Mouse (Mus musculus) lung, postnatal 0 days (tissue): ENCODE measurements around the gene Nuak1. TPM values are rescaled to one million over a fixed set of nuclear protein-coding genes. Genes with fewer than 3 reads are reported as not detected.

Experiments used
- ATAC-seq: fragments of 200-750 bp; cut with Nextera tagmentation; 2 replicates; pipeline ENCODE4 v1.8.0; 2017; ENCODE audit warnings: moderate library complexity
- DNase-seq: peaks from one replicate; pipeline ENCODE4 v3.0.0-alpha.2; 2016; ENCODE audit warnings: low spot score
- H3K27ac ChIP-seq: fragments of 300-500 bp; sonication (generic); 2 replicates; pipeline ENCODE4 v1.5.1; 2014; ENCODE audit warnings: antibody characterized with exemption, mild to moderate bottlenecking, low read length, mixed read lengths
- H3K27me3 ChIP-seq: fragments of 300-500 bp; sonication (generic); replicated peaks from 2 replicates; pipeline ENCODE4 v1.6.1; 2014; ENCODE audit warnings: low read length, mixed read lengths; ENCODE audit not compliant: insufficient read depth
- H3K36me3 ChIP-seq: fragments of 300-500 bp; sonication (generic); 2 replicates; pipeline ENCODE4 v1.6.1; 2014; ENCODE audit warnings: low read length, mixed read lengths; ENCODE audit not compliant: insufficient read depth
- H3K4me1 ChIP-seq: fragments of 300-500 bp; sonication (generic); 2 replicates; pipeline ENCODE4 v1.6.1; 2014; ENCODE audit warnings: antibody characterized with exemption, low read depth, low read length, mixed read lengths; ENCODE audit not compliant: insufficient read depth
- H3K4me2 ChIP-seq: fragments of 300-500 bp; sonication (generic); replicated peaks from 2 replicates; pipeline ENCODE4 v1.6.1; 2014; ENCODE audit warnings: low read depth, mild to moderate bottlenecking, low read length, moderate library complexity, mixed read lengths
- H3K4me3 ChIP-seq: fragments of 300-500 bp; sonication (generic); 2 replicates; pipeline ENCODE4 v1.5.1; 2014; ENCODE audit warnings: low read depth, low read length
- H3K9ac ChIP-seq: fragments of 300-500 bp; sonication (generic); replicated peaks from 2 replicates; pipeline ENCODE4 v1.6.1; 2014; ENCODE audit warnings: low read depth, mild to moderate bottlenecking
- H3K9me3 ChIP-seq: fragments of 300-500 bp; sonication (generic); 2 replicates; pipeline ENCODE4 v1.6.1; 2016; ENCODE audit warnings: low read length, mixed read lengths
- CTCF ChIP-seq: IDR thresholded peaks from 2 replicates; pipeline ENCODE4 v1.5.1; 2016; ENCODE audit warnings: antibody characterized with exemption, mild to moderate bottlenecking
- EP300 ChIP-seq: IDR thresholded peaks from 2 replicates; pipeline ENCODE4 v1.6.1; 2016; ENCODE audit warnings: antibody characterized with exemption, mild to moderate bottlenecking, control low read depth
- WGBS: fragments of 180-500 bp; shearing (Covaris S2); extraction: QIAGEN DNeasy Blood & Tissue Kit; methylation state at CpG from one replicate; pipeline ENCODE4 v1.1.7; 2014; 5-methylcytosine and 5-hydroxymethylcytosine counted together
- polyA plus RNA-seq: library from polyadenylated mRNA; unstranded; fragments of >200 nt; fragmentation: Nextera tagmentation; extraction: Ambion mirVana; gene quantifications from 2 replicates; pipeline ENCODE4 v1.2.1, GENCODE M21; 2015

The Nuak1 gene
- polyA plus RNA-seq, 1 experiment from 2014 or later, result 2.2 TPM

DNA sequence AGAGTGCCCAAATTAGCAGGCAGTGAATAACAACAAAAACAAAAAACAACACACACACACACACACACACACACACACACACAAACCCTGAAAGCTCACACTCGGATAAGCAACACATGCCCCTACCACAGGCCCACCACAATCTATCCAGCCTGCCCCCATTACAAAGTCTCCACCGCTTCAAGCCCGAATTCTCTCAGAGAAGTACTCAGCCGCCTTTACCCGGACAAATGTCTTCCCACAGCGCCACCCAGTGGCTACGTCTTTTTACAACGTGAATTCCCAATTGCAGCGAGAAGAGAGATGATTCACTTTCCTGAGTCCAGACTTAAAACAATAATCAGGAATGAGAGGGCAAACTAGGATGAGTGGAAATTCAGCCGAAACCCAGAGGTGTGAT is 10.3 kb upstream of the Nuak1 start:
- no peaks in the 10 kb centered on the region for H3K9me3 ChIP-seq
- ATAC-seq (peak; percentile 65; the same call in 1 of the 2 replicates), DNase-seq (peak; percentile 89)
- H3K27ac ChIP-seq, result no peak overlapping the region
- no peaks in the 10 kb centered on the region for H3K4me1 ChIP-seq
- H3K9ac ChIP-seq, result no peak overlapping the region
- 3% methylated on average over 10 of the region's 10 CpGs for WGBS
- no peak overlapping the region for H3K4me3 ChIP-seq
- no peak overlapping the region for H3K4me2 ChIP-seq
- H3K27me3 ChIP-seq, result no peaks in the 10 kb centered on the region
- H3K36me3 ChIP-seq, result no peaks in the 10 kb centered on the region
- TF ChIP-seq EP300 (no peak), CTCF (peak; percentile 91)

- TF ChIP-seq EP300 (no peak), CTCF (no peak)
- Histone ChIP-seq H3K27me3 (no peaks in the 10 kb centered on the region), H3K9ac (no peak overlapping the region), H3K9me3 (no peaks in the 10 kb centered on the region), H3K27ac (no peak overlapping the region), H3K36me3 (no peaks in the 10 kb centered on the region), H3K4me1 (no peaks in the 10 kb centered on the region), H3K4me3 (no peak overlapping the region), H3K4me2 (no peak overlapping the region)
- ATAC-seq (no peak), DNase-seq (no peak)
- WGBS, result 85% methylated on average over 8 of the region's 8 CpGs
Measured at GRCm38 (mm10) chr10:84449733-84450132, 9.3 kb upstream of the Nuak1 start.

GRCm38 (mm10) chr10:84447411-84447821 is 7.0 kb upstream of the Nuak1 start:
- Histone ChIP-seq H3K4me3 (no peak overlapping the region), H3K9ac (no peak overlapping the region), H3K27me3 (no peaks in the 10 kb centered on the region), H3K4me1 (no peaks in the 10 kb centered on the region), H3K36me3 (no peaks in the 10 kb centered on the region), H3K27ac (no peak overlapping the region), H3K9me3 (no peaks in the 10 kb centered on the region), H3K4me2 (no peak overlapping the region)
- ATAC-seq (no peak), DNase-seq (no peak)
- WGBS, result 55% methylated on average over 8 of the region's 8 CpGs
- TF ChIP-seq CTCF, result no peak
- no peak for TF ChIP-seq EP300

DNA sequence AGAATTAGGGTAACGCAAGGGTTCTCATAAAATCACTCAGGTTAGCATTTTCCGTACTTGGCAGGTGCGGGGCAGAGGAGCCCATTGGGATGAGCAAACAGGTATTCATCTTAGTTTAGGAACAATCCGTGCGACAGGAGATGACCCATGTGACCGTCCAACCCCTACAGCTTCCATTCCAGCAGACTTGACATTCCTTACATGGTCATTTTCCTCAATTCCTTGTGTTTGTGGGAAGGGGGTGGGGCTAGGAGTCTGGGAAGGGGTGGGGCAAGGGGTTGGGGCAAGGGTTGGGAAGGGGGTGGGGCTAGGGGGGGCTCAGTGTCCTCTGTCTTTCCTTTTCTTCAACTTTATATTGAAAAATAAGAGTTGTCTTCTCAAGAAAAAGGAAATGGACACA is 6.3 kb upstream of the Nuak1 start:
- Histone ChIP-seq H3K9ac (no peak overlapping the region), H3K36me3 (no peaks in the 10 kb centered on the region), H3K9me3 (no peaks in the 10 kb centered on the region), H3K4me1 (peaks cover 6% of the 10 kb centered on the region; the same call in 1 of the 2 replicates), H3K4me2 (no peak overlapping the region), H3K27me3 (no peaks in the 10 kb centered on the region), H3K27ac (no peak overlapping the region), H3K4me3 (no peak overlapping the region)
- WGBS, result 74% methylated on average over 6 of the region's 6 CpGs
- DNase-seq (no peak), ATAC-seq (no peak)
- TF ChIP-seq CTCF (no peak), EP300 (no peak)

- TF ChIP-seq CTCF (peak; percentile 35), EP300 (no peak)
- Histone ChIP-seq H3K9me3 (no peaks in the 10 kb centered on the region), H3K4me3 (no peak overlapping the region), H3K4me1 (peaks cover 10% of the 10 kb centered on the region; the same call in 1 of the 2 replicates), H3K27me3 (no peaks in the 10 kb centered on the region), H3K36me3 (no peaks in the 10 kb centered on the region), H3K27ac (no peak overlapping the region), H3K4me2 (no peak overlapping the region), H3K9ac (no peak overlapping the region)
- DNase-seq, result no peak
- no peak for ATAC-seq
- 69% methylated on average over 9 of the region's 9 CpGs for WGBS
Measured at GRCm38 (mm10) chr10:84444396-84444795, 4.0 kb upstream of the Nuak1 start.

DNA sequence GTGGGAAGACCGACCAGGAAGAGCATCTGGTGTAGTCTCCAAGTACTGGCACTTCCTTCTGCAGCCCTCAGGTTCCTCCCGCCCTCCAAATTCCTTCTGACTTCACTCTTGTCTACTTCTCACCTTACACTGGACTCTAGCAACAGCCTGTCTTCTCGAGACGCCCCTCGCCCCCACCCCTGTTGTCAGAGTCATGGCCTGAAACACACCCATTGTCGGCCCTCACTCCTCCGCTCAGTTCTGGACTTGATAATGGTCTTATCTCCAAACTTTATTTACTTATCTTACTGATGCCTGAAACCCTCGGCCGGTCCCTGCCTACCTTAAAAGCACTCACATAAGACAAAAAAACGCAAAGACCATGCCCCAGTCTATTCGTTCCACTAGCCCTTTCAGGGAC is 1.4 kb upstream of the Nuak1 start:
- 21% methylated on average over 11 of the region's 11 CpGs for WGBS
- H3K4me2 ChIP-seq, result peak overlapping the region; percentile 94
- TF ChIP-seq CTCF, result no peak
- no peak for TF ChIP-seq EP300
- 0 out of 2 replicates have a peak overlapping the region, but pooled peaks have one; percentile 71 for H3K4me3 ChIP-seq
- peaks cover 17% of the 10 kb centered on the region; the same call in 1 of the 2 replicates for H3K4me1 ChIP-seq
- H3K9me3 ChIP-seq, result no peaks in the 10 kb centered on the region
- H3K36me3 ChIP-seq, result no peaks in the 10 kb centered on the region
- peak overlapping the region; percentile 98; the same call in 1 of the 2 replicates for H3K27ac ChIP-seq
- no peak for DNase-seq
- ATAC-seq, result no peak
- H3K9ac ChIP-seq, result no peak overlapping the region
- H3K27me3 ChIP-seq, result no peaks in the 10 kb centered on the region

- no peaks in the 10 kb centered on the region for H3K36me3 ChIP-seq
- H3K9me3 ChIP-seq, result no peaks in the 10 kb centered on the region
- H3K4me3 ChIP-seq, result peak overlapping the region; percentile 71
- peak overlapping the region; percentile 98 for H3K27ac ChIP-seq
- H3K27me3 ChIP-seq, result no peaks in the 10 kb centered on the region
- peaks cover 17% of the 10 kb centered on the region; the same call in 1 of the 2 replicates for H3K4me1 ChIP-seq
- H3K9ac ChIP-seq, result peak overlapping the region; percentile 92
- peak overlapping the region; percentile 94 for H3K4me2 ChIP-seq
- DNase-seq (peak; percentile 54), ATAC-seq (no peak; the same call in 1 of the 2 replicates)
- TF ChIP-seq EP300 (no peak), CTCF (no peak)
- WGBS, result 2% methylated on average over 7 of the region's 7 CpGs
Measured at GRCm38 (mm10) chr10:84441434-84441785, 1.0 kb upstream of the Nuak1 start.
